Mouse (Mus musculus) layer of hippocampus, postnatal 25 days (tissue): Measurements from ENCODE around the gene Sat2. TPM values are rescaled to one million over a fixed set of nuclear protein-coding genes. Genes with fewer than 3 reads are reported as not detected.

Experiments used
- DNase-seq, 2 experiments: peaks; one replicate each; pipeline ENCODE4 v3.0.0; 2022; ENCODE audit warnings: mixed read lengths in 2 of 2, low spot score in 1 of 2; ENCODE audit errors: extremely low spot score in 1 of 2
- total RNA-seq, 2 experiments: library from RNA; stranded (reverse); gene quantifications; 2 replicates each; pipeline ENCODE4 v1.2.3; 2021

The Sat2 gene
- total RNA-seq, 2 experiments from 2014 or later, result 15.5 to 15.8 TPM

DNA sequence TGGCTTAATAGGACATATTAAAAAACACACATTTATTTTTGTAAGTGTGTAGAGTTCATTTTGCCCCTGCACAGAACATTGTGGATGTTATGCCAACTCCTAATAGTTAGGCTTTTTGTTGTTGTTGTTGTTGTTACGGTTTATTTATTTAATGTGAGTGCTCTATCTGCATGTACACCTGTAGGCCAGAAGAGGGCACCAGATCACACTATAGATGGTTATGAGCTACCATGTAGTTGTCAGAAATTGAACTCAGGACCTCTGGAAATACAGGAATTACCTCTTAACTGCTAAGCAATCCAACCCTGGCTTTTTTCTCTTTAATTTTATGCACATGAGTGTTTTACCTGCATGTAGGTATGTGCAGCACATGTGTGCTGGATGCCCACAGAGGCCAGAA, 8.0 kb downstream of the Sat2 start:
- DNase-seq, result no peak

DNA sequence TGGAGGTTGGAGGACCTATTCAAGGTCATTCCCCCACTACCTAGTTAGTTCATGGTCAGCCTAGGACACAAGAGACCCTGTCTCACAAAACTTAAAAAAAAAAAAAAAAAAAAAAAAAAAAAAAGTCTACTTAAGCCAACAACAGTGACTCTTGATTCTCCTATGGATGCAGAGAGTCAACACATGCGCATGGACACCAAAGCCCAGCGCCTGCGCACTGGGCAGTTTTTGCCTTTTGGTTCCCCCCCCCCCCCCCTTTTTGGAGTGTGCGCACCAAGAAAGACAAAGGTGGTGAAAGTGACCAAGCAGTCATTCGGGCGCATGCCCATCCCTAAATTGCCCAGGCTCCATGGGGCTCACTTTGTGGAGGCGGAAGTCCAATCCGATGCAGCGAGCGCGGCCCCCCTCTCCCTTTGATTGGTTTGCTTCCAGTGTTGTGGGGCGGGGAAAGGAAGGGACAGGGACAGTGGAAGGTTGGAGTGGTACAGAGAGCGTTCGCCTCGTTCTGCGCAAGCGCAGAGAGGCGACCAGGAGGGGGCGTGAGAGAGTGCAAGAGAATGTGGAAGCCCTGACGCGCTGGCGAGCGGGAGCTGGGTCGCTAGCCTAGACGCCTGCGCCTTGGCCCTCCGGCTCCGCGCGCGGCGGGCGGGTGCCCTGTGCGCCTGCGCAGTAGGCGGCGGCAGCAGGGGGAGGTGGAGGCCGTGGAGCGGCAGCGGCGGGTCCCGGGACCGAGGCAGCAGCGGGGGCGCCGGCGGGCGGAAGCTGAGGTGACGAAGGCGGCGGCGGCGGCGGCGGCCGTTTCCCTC, 10.7 kb downstream of the Sat2 start, which contains the start of gene Fxr2:
Gene Fxr2 (plus strand): TSS at position 707 of the 806 bp plus-strand sequence.
- DNase-seq, result peak; percentile 100

DNA sequence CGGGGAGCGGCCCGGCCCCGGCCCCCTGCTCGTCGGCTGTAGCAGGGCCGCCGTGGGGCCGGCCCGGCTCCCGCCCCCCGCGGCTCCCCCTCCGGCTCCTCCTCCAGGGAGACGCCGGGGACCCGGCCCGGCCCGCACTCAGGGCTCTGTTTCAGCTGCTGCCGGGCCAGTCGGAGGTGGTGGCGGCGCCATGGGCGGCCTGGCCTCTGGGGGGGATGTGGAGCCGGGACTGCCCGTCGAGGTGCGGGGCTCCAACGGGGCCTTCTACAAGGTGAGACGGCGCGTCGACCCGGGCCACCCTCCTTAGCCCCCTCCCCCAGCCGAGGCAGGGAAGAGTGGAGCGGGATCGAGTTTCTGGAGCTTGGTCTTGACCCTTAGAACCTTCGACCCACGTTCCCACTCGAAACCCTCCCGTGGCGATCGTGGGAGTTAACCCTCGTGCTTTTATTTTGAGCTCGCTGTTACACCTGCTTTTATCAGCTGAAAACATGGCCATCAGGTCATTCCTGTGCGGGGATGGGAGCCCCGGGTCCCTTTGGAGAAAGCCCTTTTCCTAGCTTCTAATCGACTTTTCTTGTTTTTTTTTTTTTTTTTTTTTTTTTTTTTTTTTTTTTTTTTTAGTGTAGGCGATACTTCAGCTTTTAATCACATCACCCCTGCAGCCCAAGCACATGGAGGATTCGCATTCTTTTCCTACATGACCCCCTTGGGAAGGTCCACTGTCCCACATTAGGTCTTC, 11.5 kb downstream of the Sat2 start:
- DNase-seq, result no peak

DNA sequence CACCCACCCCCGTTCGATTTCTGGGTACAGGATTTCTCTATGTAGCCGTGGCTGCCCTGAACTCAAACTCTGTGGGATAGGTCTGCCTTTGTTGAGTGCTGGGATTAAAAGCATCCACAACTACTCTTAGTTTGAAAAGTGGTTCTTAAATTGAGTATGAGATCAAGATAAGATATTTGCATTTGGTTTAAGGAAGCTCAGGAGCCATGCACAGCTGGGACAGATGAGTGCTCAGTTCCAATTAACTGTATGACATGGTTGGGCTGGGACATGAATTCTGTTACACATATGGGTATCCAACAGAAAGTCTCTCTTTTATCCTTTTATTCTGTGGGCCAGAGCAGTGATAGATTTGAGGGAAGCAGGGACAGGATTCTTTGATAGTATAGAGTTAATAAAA, 13.6 kb downstream of the Sat2 start:
- DNase-seq, result no peak

DNA sequence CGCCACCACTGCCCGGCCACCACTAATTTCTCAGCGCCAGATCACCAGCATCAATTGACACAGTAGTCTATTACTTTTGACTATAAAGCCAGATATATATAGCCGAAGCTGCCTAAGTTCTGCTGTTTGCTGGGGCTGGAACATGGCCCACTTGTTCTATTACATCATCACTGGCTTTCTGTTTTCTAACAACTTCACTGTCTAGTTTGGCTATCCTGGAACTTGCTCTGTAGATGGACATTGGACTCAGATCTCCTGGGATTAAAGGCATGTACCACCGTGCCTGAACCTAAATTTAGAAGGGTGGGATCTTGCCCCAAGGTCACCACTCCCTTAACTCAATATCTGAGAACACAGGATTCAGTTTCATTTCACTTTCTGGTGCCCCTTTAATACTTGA, 24.0 kb downstream of the Sat2 start:
- DNase-seq, result no peak

DNA sequence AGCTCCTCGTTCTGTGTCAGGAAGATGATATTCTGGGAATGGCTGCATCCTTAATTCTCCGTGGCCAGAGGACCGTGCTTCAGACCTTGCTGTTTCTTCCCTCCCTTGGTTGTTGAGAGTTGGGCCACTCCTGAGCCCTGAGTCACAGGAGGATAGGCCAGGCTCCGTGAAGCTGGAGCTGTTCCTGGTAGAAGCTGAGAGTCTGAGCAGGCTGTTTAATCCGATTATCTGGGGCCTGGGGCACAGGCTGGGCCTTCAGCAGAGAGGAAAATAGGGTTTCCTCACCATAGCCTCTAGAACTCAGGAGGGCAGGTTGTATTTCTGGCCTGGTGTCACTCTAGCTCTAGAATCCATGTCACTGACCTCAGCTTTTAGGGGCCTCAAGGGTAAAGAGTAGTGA, 31.6 kb downstream of the Sat2 start:
- no peak for DNase-seq

DNA sequence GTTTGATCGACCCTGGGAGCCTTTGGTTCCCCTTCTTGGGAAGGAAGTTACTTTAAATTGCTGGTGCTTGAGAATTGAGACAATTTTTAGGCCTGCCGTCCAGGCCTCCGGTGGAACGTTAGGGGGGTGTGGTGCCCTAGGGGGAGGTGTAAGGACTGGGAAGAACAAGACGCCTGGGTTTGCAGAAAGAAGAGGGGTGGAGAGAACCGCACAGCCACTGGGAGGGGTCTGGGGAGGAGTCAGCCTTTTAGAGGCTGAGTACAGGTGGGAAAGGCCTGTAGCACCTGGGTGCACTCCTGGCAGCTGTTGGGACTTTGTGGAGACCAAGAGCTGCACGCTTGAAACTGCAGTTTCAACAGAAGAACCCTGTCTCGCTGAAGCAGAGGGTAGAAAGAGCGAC, 32.9 kb downstream of the Sat2 start:
- no peak for DNase-seq

DNA sequence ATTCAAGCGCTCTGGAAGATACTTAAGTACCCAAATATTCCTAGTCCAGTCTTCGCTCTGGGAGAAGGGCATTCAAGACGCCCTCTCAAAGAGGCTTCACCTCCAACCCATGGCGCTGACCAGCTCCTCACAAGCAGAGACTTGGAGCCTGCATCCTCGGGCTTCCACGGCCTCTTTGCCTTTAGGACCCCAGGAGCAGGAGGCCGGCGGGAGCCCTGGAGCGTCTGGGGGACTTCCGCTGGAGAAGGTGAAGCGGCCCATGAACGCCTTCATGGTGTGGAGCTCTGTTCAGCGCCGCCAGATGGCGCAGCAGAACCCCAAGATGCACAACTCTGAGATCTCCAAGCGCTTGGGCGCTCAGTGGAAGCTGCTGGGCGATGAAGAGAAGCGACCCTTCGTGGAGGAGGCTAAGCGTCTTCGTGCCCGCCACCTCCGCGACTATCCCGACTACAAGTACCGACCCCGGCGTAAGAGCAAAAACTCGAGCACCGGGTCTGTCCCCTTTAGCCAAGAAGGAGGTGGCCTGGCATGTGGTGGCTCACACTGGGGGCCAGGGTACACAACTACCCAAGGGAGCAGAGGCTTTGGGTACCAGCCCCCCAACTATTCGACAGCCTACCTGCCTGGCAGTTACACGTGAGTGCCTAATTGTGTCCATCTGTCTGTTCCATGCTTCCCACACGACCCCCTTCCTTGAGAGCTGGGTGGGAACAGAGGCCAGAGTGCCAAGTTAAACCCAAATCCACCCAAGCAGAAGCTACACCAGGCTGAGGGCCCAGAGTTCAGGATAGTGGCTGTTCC, 33.6 kb downstream of the Sat2 start, which contains the start of gene Sox15:
Gene Sox15 (plus strand): TSS at position 51 of the 801 bp plus-strand sequence.
- peak; percentile 60 to 71 for DNase-seq

DNA sequence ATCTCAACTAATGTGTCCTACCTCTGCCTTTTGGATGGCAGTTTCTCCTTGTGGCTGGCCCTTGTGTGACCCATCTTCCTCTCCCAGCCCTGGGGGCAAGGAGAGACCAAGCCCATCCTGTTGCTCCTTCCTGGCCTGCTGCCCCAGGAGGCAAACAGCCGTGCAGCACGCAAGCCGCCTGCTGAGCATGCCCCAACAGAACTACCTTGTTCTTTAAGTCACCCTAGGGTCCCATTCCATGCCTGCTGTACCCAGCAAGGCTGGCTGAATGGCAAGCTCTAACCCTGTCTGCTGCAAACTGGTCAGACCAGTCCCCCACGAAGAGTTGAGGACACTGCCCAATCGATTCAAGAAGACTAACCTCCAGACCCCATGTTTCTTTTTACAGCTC, 34.2 kb downstream of the Sat2 start:
- no peak for DNase-seq

DNA sequence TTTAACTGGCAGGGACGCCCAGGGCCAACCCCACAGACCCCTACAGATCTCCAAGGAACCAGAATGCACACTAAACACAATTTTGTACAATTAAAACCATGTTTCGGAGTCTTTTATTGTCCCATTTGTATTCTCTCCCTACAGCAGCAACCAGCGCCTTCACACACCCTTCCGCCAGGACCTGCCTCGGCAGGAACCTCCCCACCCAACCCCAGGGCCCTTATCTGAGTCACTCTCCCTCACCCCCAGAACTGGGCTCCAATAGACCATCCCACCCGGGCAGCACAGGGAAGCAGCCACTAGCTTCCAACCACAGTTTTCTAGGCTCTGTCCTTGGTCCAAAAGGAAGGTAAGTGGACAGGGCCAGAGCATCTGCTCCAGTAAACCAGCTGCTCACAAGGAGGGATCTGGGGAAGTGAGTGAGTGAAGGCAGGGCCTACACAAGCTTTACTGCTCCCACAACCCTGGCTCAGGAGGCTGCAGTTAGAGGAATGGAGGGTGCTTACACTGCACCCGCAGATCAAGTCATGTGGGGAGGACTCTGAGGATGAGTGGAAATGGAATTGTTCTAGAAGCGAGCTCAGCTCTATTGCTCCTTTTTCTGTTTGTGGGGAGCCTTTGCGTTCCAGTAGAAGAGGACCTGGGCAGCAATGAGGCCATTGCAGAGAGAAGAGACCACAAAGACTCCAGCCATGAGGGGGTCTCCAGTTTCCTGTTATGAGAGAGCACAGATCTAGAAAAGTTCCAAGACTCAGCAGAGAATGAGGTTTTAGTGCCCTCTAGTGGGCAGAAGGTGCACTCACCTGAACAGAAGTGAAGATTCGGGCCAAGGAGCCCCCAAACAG, 35.0 kb downstream of the Sat2 start:
- peak in 1 of 2 experiments; percentile 51 for DNase-seq

DNA sequence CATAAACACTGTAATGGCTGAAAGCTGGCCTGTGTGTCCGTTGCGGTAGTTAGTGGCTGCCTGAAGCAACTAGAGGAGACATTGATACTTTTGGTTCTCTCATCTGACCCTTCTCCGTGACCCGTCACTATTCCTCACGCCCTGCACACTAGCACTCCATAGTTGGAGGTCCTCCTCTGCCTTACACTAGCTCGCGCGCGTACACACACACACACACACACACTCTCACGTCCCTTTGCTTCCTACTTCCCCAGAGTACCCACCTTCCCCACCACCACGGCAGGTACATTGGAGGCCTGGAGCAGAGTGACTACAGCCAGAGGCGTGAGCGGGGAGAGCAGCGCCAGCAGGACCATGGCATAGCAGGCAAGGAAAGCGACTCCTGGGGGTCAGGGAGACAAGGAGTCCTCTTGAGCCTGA, 35.6 kb downstream of the Sat2 start:
- no peak for DNase-seq

DNA sequence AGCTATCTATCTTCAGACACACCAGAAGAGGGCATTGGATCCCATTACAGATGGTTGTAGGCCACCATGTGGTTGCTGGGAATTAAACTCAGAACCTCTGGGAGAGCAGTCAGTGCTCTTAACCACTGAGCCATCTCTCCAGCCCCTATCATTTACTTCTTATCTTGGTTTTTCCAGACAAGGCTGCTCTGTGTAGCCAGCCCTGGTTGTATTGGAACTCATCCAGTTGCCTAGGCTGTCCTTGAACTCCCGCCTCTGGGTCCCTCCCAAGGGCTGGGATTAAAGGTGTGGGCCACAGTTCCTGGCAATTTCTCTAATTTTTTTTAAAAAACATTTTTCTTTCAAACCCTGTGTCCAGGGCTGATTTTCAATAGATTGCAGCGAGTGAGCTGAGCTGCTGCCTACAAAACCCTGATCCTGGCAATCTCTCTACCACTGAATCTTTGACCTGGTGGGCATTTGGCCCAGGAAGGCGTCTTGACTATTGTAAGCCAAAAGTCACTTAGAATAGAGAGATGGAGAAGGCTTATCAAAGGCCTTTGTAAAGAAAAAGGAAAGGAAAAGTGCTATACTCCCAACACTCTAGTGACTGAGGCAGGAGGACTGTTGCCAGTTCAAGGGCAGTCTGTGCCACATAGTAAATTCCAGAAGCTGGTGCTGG, 39.5 kb downstream of the Sat2 start:
- DNase-seq, result no peak

DNA sequence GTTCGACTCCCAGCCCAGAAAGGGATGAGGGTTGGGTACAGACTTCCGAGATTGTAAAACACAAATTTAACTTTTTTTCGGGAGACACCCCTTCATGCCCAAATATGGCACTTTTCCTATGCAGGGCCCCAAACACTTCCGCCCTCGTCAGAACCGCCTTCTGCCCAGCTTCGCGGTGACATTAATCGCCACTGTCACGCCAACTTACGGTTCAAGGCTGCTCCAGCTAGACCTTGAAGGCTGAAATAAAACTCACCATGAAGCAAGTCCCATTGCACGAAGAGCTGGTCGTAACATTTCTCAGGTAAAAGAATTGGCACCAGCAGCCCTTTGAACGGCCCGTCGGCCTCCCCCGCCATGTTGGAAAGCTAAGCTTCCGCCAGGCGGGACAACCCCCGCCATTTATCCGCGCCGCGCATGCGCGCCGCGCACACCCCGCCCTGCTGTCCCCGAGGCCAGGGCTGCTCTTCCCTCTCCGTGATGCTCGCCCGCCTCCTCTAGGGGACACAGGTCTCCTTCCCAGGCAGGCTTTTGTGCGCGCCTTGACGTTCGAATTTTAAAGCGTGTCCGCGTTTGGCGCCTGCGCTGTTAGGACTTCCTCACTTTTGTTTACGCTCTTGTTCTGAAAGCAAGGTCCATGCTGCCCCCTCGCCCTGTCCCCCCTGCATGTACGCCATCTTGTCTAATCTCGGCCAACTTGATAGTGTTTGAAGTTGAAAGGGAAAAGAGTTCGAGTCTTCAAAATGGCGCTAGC, 40.6 kb downstream of the Sat2 start, which contains the start of gene Mpdu1:
Gene Mpdu1 (minus strand): TSS at position 430 of the 754 bp plus-strand sequence.
- peak; percentile 82 to 88 for DNase-seq

DNA sequence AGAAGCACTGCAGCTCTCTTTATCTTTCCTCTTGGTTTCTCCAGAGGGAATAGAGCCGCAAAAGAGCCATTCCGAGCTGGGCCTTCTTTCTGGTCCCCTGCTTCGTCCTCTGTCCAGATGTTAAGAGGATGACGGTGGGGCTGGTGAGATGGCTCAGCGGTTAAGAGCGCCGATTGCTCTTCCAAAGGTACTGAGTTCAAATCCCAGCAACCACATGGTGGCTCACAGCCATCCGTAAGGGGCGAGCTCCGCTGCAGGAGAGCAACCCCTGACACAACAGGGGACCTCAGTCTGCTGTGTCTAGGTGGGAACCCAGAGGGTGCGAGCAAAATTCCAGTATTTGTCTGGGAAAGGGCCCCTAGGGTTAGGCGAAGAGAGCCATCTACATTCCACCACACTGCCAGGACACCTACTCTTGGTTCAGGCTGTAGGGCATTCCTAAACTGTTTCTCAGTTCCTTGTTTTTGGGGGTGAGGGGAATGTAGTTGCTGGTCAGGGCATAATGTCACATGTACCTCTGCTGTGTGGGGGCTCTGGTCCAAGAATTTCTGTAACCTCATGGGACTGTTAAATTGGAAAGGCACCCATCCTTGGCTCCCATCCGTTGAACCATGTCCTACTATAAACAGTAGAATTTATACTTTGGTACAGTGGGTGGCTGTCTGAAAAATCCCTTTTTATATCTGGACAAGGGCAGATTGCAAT, 41.3 kb downstream of the Sat2 start:
- no peak for DNase-seq

DNA sequence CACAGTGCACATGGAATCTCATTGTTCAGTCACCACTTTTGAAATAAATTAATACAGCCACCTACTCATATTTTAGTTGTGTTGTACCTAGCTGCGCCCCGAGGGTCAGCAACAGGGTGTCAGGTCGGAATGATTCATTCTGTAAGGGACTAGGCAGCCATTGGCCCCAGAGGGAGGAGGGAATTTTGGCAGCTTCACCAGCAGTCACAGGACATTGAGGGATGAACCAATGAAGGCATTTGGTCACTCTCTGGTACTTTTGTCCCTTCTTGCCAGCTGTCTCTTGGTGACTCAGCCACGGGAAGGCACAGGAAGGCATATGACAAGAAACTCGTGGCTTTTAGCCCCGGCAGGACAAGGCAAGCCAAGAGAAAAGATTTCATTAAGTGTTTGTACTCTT, 42.0 kb downstream of the Sat2 start:
- DNase-seq, result no peak

DNA sequence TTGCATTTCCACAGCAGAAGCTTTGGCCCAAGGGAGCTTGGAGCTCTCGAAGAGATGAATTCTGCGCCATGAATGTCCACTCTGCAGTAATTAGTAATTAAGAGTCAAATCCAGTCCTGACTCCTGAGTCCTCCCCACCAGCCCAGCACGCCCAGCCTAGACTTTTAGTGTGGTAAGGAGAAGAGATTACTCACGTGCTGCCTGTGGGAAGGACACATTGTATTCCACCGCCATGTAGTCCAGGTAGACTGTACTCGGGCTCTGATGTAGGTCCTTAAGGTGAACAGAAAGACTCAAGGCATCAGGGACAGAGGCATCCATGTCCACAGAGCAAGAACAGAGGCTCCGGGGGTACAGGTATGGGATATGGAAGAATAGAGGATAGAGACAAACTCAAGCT, 43.0 kb downstream of the Sat2 start:
- DNase-seq, result no peak

DNA sequence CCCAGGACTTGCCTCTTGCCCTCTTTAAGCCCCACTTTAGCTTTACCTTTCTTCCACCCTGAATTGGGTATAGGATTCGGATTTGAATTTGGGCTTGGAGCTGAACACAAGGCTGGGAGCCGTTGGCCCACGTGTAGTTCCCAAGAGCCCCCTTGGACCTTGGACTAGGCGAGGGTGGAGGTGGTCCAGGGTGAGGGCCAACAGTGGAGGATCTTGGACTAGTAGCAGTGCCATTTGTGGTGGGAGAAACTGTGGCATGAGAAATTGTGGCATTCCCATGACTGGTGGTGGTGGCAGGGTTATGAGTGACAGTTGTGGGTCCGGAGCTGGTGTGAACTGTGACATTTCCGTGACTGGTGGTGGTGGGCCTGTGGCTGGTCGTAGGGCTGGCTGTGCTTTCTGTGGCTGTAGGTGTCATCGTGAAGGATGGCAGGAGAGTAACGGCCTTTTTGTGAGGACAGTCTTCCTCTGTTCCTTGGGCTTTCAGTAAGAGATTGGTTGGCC, 43.7 kb downstream of the Sat2 start:
- DNase-seq, result no peak
